Mouse (Mus musculus) thymus, adult 18-20 months (tissue): Measurements from ENCODE around the gene Foxp4.
"Not testable (repeated sequence)": the region's sequence is repeated elsewhere in the genome, so short reads cannot be mapped to it uniquely, and the experiment has no call there.

ENCODE experiments used
- DNase-seq, 2 experiments: peaks; one replicate each; pipeline ENCODE4 v3.0.0; 2022; ENCODE audit warnings: mixed read lengths in 2 of 2

Foxp4 gene

GRCm38 (mm10) chr17:47851798-47852360, 72.6 kb downstream of the Foxp4 start:
- not testable (repeated sequence) for DNase-seq

- DNase-seq = no peak
Measured at GRCm38 (mm10) chr17:47850639-47851314, 73.7 kb downstream of the Foxp4 start.

GRCm38 (mm10) chr17:47850035-47850434, 74.4 kb downstream of the Foxp4 start:
- DNase-seq = no peak

- no peak for DNase-seq
Measured at GRCm38 (mm10) chr17:47847985-47848384, 76.5 kb downstream of the Foxp4 start.

GRCm38 (mm10) chr17:47845609-47846008, 78.8 kb downstream of the Foxp4 start:
- DNase-seq = no peak

GRCm38 (mm10) chr17:47843465-47843864, 81.0 kb downstream of the Foxp4 start:
- DNase-seq = no peak

GRCm38 (mm10) chr17:47841931-47842623, 82.4 kb downstream of the Foxp4 start:
- DNase-seq = no peak

GRCm38 (mm10) chr17:47841521-47841920, 82.9 kb downstream of the Foxp4 start:
- DNase-seq = no peak

GRCm38 (mm10) chr17:47837808-47838207, 86.6 kb downstream of the Foxp4 start:
- DNase-seq = no peak

- no peak for DNase-seq
Measured at GRCm38 (mm10) chr17:47834482-47834767, 90.0 kb downstream of the Foxp4 start, which contains the start of gene Mdfi. TSS of gene Mdfi (minus strand) at chr17:47834691.

GRCm38 (mm10) chr17:47833628-47834481, 90.6 kb downstream of the Foxp4 start:
- DNase-seq = no peak

GRCm38 (mm10) chr17:47833029-47833627, 91.3 kb downstream of the Foxp4 start:
- DNase-seq = no peak

- no peak for DNase-seq
Measured at GRCm38 (mm10) chr17:47832501-47833028, 91.9 kb downstream of the Foxp4 start.

GRCm38 (mm10) chr17:47831772-47832171, 92.7 kb downstream of the Foxp4 start:
- no peak for DNase-seq

- no peak for DNase-seq
Measured at GRCm38 (mm10) chr17:47831161-47831560, 93.3 kb downstream of the Foxp4 start.

- no peak for DNase-seq
Measured at GRCm38 (mm10) chr17:47821339-47821738, 103.1 kb downstream of the Foxp4 start.

- no peak for DNase-seq
Measured at GRCm38 (mm10) chr17:47818038-47818725, 106.3 kb downstream of the Foxp4 start.
